Mouse (Mus musculus) gonadal fat pad, adult 2 months (tissue): Measurements from ENCODE around the gene Tatdn3. TPM values are rescaled to one million over a fixed set of nuclear protein-coding genes. Genes with fewer than 3 reads are reported as not detected.
"Not testable (repeated sequence)": the region's sequence is repeated elsewhere in the genome, so short reads cannot be mapped to it uniquely, and the experiment has no call there.

Experiments
- DNase-seq: peaks from one replicate; pipeline ENCODE4 v3.0.0-alpha.2; 2012; ENCODE audit warnings: low read depth
- polyA plus RNA-seq: library from polyadenylated mRNA; depleted of rRNA; stranded (reverse); fragments of >200 nt; gene quantifications from 2 replicates; pipeline ENCODE4 v1.2.3, GENCODE M21; 2012; rRNA removed

Tatdn3 gene
- polyA plus RNA-seq, 1 experiment, result 12.6 TPM

GRCm38 (mm10) chr1:191035649-191036048 is 27.1 kb downstream of the Tatdn3 start:
- no peak for DNase-seq

DNA sequence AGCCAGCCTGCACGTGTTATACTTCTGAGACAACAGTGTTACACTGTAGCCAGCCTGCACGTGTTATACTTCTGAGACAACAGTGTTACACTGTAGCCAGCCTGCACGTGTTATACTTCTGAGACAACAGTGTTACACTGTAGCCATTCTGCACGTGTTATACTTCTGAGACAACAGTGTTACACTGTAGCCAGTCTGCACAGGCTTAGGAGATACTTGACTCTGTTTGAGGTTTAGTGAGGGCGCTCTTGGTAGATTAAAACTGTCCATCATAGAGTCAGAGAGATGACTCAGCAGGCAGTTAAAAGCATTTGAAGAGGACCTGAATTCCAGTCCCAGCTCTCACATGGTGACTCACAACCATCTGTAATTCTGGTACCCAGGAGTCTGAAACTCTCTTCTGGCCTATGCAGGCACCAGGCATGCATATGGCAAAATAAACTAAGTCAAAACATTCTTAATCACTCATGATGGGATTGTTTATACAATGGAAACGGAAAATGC is 31.8 kb downstream of the Tatdn3 start:
- not testable (repeated sequence) for DNase-seq

DNA sequence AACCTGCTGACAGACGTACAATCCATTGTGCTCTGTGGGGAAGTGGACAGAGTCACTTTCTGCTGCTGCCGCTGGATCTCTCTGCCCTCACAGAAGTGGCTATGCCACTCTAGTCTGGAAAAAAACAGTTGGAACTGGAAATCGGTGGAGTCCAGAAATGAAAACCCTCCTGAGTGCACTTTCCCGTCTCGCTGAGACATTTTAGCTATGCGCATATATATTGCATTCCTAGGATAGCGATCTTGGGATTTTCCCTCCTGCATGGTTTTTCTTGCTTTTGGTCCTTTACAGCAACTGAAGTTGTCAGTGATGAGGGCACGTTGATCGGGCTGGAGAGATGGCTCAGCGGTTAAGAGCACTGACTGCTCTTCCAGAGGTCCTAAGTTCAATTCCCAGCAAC is 32.5 kb downstream of the Tatdn3 start:
- no peak for DNase-seq

- peak; percentile 86 for DNase-seq
Measured at GRCm38 (mm10) chr1:191026021-191026713, 36.6 kb downstream of the Tatdn3 start, which contains the start of gene Flvcr1. Flvcr1 (minus strand) TSS chr1:191026158.

- DNase-seq, result no peak
Measured at GRCm38 (mm10) chr1:191025016-191026012, 37.4 kb downstream of the Tatdn3 start.

GRCm38 (mm10) chr1:191023806-191024205 is 38.9 kb downstream of the Tatdn3 start:
- DNase-seq, result not testable (repeated sequence)

- DNase-seq, result no peak
Measured at GRCm38 (mm10) chr1:191023140-191023539, 39.6 kb downstream of the Tatdn3 start.

- no peak for DNase-seq
Measured at GRCm38 (mm10) chr1:191021016-191021415, 41.7 kb downstream of the Tatdn3 start.

- DNase-seq, result no peak
Measured at GRCm38 (mm10) chr1:191020217-191020924, 42.4 kb downstream of the Tatdn3 start.

DNA sequence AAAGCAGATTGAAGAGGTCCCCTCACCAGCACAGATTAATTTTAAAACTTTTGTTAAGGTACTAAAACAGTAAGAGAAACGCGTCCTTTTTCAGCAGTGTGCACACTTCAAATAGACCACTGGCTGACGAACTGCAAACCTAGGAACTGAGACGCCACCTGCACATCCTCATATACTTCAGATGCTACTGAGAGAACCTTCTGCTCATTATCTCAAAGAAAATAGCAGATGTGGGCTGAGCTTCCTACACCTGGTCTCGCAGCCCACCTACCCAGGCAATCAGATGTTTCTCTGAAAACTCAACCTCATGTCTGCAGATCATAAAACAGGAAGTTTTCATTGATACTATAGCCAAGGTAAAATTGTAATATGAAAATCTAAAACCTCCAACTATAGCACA is 42.9 kb downstream of the Tatdn3 start:
- DNase-seq, result no peak

GRCm38 (mm10) chr1:191014271-191014670 is 48.5 kb downstream of the Tatdn3 start:
- DNase-seq, result no peak

DNA sequence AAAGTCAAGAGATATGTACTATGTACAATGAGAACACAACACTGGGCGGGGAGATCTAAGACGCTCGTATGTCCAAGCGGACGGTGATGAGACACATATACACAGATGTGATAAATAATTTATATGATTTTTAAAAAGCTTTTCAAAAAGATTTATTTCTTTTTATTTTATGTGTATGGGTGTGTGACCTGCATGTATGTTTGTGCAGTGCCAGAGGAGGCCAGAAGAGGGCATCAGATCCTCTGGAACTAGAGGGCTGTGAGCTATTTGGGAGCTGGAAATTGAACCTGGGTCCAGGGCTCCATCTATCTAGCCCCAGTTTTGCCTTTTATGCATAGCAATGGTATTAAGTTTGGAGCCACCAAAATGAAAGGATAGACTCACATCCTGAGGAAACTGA is 54.0 kb downstream of the Tatdn3 start:
- no peak for DNase-seq

DNA sequence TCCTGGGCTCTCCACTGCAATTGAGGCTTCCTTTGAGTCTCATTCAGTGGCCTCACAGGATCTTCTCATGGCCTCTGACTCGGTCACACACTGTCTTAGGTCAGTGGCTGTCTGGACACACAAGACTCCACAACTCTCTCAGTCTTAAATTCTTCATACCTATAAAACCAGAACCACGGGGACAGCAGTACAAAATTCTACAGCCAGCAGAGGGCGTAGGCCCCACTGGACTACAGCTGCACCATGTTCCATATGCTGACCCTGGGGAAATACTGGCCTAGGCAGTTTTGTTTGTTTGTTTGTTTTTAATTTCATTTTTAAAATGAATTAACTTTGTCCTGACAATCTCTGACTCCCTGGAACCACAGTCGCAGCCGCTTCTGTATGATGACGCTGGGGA is 60.5 kb downstream of the Tatdn3 start:
- DNase-seq, result no peak

- no peak for DNase-seq
Measured at GRCm38 (mm10) chr1:191000686-191001085, 62.0 kb downstream of the Tatdn3 start.

- no peak for DNase-seq
Measured at GRCm38 (mm10) chr1:190998027-190998426, 64.7 kb downstream of the Tatdn3 start.

DNA sequence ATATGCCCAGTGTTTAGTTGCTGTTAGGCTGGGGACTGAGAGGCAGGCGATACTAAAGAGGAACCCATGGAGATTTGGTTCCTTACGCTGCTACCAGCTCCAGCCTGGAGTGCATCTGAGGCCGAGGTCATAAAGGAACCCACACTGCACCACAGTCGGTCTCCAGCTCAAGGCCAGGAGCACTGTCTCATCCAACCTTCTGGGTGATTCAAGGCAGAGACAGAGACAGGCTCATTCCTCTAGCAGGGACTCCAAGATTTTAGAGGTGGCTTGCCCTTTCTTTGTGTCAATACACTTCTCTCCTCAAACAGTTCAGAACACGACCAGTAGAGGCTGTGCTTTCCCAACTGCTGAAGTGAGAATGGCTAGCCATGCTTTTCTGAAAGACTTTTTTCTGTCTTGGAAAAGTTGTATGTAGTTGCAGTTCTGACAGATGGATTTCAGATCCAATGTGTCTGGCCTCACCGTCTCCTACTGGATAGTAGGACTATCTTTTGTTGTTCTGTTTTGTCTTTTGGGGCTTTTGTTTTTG is 66.3 kb downstream of the Tatdn3 start:
- no peak for DNase-seq

Other genes with a start within 250 kb of the Tatdn3 start
- 6.6 and 7.9 TPM in 2 replicates for gene Rps6kc1, start 151.2 kb downstream of the Tatdn3 start, polyA plus RNA-seq
- 25.6 and 29.3 TPM in 2 replicates for gene Angel2, start 137.8 kb downstream of the Tatdn3 start, polyA plus RNA-seq
- 12.9 and 14.4 TPM in 2 replicates for gene Vash2, start 83.6 kb downstream of the Tatdn3 start, polyA plus RNA-seq
- gene Flvcr1, start 36.8 kb downstream of the Tatdn3 start, polyA plus RNA-seq, result 10.9 and 13.3 TPM in 2 replicates
- not detected in 2 replicates for gene Spata45, start 26.3 kb downstream of the Tatdn3 start, polyA plus RNA-seq
- 0.31 and 1.4 TPM in 2 replicates for gene Nsl1, start 80 bp upstream of the Tatdn3 start, polyA plus RNA-seq
- 4.9 and 6.7 TPM in 2 replicates for gene Batf3, start 34.9 kb upstream of the Tatdn3 start, polyA plus RNA-seq
- gene Fam71a, start 101.9 kb upstream of the Tatdn3 start, polyA plus RNA-seq, result 0.05 and 0.28 TPM in 2 replicates
- 4.5 and 4.9 TPM in 2 replicates for gene Atf3, start 155.1 kb upstream of the Tatdn3 start, polyA plus RNA-seq